Mouse (Mus musculus) hindbrain, embryonic 12.5 days (tissue): ENCODE measurements around the gene Espnl. TPM values are rescaled to one million over a fixed set of nuclear protein-coding genes. Genes with fewer than 3 reads are reported as not detected.

Experiments
- ATAC-seq: fragments of 200-750 bp; cut with Nextera tagmentation; 2 replicates; pipeline ENCODE4 v1.8.0; 2017; ENCODE audit warnings: moderate TSS enrichment; ENCODE audit not compliant: low FRiP score
- H3K27ac ChIP-seq: fragments of 300-500 bp; sonication (generic); 2 replicates; pipeline ENCODE4 v1.5.1; 2016; ENCODE audit warnings: mild to moderate bottlenecking
- H3K27me3 ChIP-seq: fragments of 300-500 bp; sonication (generic); 2 replicates; pipeline ENCODE4 v1.6.1; 2016; ENCODE audit warnings: mild to moderate bottlenecking
- H3K36me3 ChIP-seq: fragments of 300-500 bp; sonication (generic); 2 replicates; pipeline ENCODE4 v1.6.1; 2016; ENCODE audit warnings: mild to moderate bottlenecking
- H3K4me1 ChIP-seq: fragments of 300-500 bp; sonication (generic); 2 replicates; pipeline ENCODE4 v1.6.1; 2016
- H3K4me2 ChIP-seq: fragments of 300-500 bp; sonication (generic); replicated peaks from 2 replicates; pipeline ENCODE4 v1.6.1; 2016; ENCODE audit warnings: mild to moderate bottlenecking
- H3K4me3 ChIP-seq: fragments of 300-500 bp; sonication (generic); 2 replicates; pipeline ENCODE4 v1.5.1; 2016; ENCODE audit warnings: mild to moderate bottlenecking
- H3K9ac ChIP-seq: fragments of 300-500 bp; sonication (generic); 2 replicates; pipeline ENCODE4 v1.6.1; 2016; ENCODE audit warnings: mild to moderate bottlenecking, moderate library complexity
- H3K9me3 ChIP-seq: fragments of 300-500 bp; sonication (generic); replicated peaks from 2 replicates; pipeline ENCODE4 v1.6.1; 2016; ENCODE audit warnings: mild to moderate bottlenecking
- WGBS: fragments of 180-500 bp; shearing (Covaris S2); methylation state at CpG from one replicate; pipeline ENCODE4 v1.1.7; 2016; 5-methylcytosine and 5-hydroxymethylcytosine counted together
- polyA plus RNA-seq: library from polyadenylated mRNA; unstranded; fragments of >200 nt; fragmentation: Nextera tagmentation; extraction: Ambion mirVana; gene quantifications from 2 replicates; pipeline ENCODE4 v1.2.1, GENCODE M21; 2016

Espnl gene
- polyA plus RNA-seq, 1 experiment from 2014 or later: 0.18 TPM

GRCm38 (mm10) chr1:91332102-91332501, 10.2 kb downstream of the Espnl start:
- ATAC-seq: no peak
- no peaks in the 10 kb centered on the region for H3K36me3 ChIP-seq
- H3K4me2 ChIP-seq: no peak overlapping the region
- no peak overlapping the region for H3K27ac ChIP-seq
- H3K4me3 ChIP-seq: no peak overlapping the region
- H3K4me1 ChIP-seq: peaks cover 4% of the 10 kb centered on the region; the same call in 1 of the 2 replicates
- H3K9ac ChIP-seq: no peak overlapping the region
- H3K27me3 ChIP-seq: no peaks in the 10 kb centered on the region
- H3K9me3 ChIP-seq: no peaks in the 10 kb centered on the region
- WGBS: 63% methylated on average over 4 of the region's 4 CpGs

DNA sequence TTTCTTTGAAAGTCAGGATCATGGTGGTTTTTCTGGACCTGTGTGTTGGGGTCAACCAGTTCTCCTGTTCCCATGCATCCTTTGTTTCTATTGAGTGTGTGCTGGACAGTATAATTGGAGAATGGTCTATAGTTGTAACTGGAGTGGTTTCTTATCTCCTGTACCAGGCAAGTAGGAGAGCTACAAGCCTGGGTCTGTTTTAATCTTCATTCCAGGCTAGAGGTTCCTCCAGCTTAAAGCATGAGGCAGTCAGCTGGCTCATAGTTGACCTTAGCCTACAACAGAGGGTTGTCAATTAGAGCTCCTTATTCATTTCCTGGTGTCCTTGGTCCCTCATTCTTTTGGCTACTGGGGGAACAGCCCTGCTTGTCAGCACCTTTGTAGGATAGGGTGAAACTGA, 11.7 kb downstream of the Espnl start:
- ATAC-seq: no peak
- H3K4me3 ChIP-seq: no peak overlapping the region
- no peak overlapping the region for H3K9ac ChIP-seq
- no peaks in the 10 kb centered on the region for H3K9me3 ChIP-seq
- H3K36me3 ChIP-seq: no peaks in the 10 kb centered on the region
- no peak overlapping the region for H3K27ac ChIP-seq
- H3K27me3 ChIP-seq: no peaks in the 10 kb centered on the region
- no peak overlapping the region for H3K4me2 ChIP-seq
- peaks cover 1% of the 10 kb centered on the region; the same call in 1 of the 2 replicates for H3K4me1 ChIP-seq

DNA sequence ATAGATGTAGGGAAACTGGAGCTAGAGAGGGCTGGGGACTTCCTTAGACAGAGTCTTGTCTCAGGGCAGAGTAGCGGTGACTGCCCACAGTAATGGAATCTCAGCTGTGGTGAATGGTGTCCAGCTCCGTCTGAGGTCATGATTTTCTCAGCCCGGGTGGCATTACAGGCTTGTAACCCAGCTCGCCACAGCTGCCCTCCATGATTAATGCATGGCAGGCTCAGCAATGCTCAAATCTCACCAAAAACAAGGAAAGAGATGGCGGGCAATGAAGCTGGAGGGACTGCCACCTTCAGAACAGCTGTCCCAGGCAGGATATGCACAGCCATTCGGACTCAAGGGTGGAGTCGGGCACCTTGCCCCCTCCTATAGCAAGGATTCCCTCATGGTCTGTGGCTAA, 15.5 kb downstream of the Espnl start:
- no peak overlapping the region for H3K9ac ChIP-seq
- 89% methylated on average over 7 of the region's 7 CpGs for WGBS
- H3K4me2 ChIP-seq: no peak overlapping the region
- no peaks in the 10 kb centered on the region for H3K9me3 ChIP-seq
- no peak overlapping the region for H3K27ac ChIP-seq
- H3K4me1 ChIP-seq: no peaks in the 10 kb centered on the region
- H3K27me3 ChIP-seq: peaks cover 11% of the 10 kb centered on the region
- ATAC-seq: no peak
- H3K36me3 ChIP-seq: no peaks in the 10 kb centered on the region
- H3K4me3 ChIP-seq: no peak overlapping the region

- H3K9me3 ChIP-seq: no peaks in the 10 kb centered on the region
- H3K27ac ChIP-seq: no peak overlapping the region
- H3K4me3 ChIP-seq: no peak overlapping the region
- H3K27me3 ChIP-seq: peaks cover 55% of the 10 kb centered on the region
- no peak for ATAC-seq
- no peak overlapping the region for H3K4me2 ChIP-seq
- 76% methylated on average over 3 of the region's 3 CpGs for WGBS
- no peak overlapping the region for H3K9ac ChIP-seq
- H3K36me3 ChIP-seq: no peaks in the 10 kb centered on the region
- H3K4me1 ChIP-seq: peaks cover 14% of the 10 kb centered on the region
These were observed 22.1 kb downstream of the Espnl start for GRCm38 (mm10) chr1:91344001-91344400.

GRCm38 (mm10) chr1:91344921-91345685, 23.2 kb downstream of the Espnl start:
- Histone ChIP-seq H3K9ac (peak overlapping the region; percentile 32; the same call in 1 of the 2 replicates), H3K9me3 (no peaks in the 10 kb centered on the region), H3K4me3 (peak overlapping the region; percentile 28), H3K36me3 (no peaks in the 10 kb centered on the region), H3K4me1 (peaks cover 14% of the 10 kb centered on the region), H3K27me3 (peaks cover 55% of the 10 kb centered on the region), H3K27ac (no peak overlapping the region), H3K4me2 (peak overlapping the region; percentile 57)
- ATAC-seq: peak; percentile 32; the same call in 1 of the 2 replicates
- 2% methylated on average over 68 of the region's 68 CpGs for WGBS

- peaks cover 14% of the 10 kb centered on the region for H3K4me1 ChIP-seq
- WGBS: 38% methylated on average over 3 of the region's 3 CpGs
- H3K36me3 ChIP-seq: no peaks in the 10 kb centered on the region
- H3K27ac ChIP-seq: no peak overlapping the region
- no peak overlapping the region for H3K4me3 ChIP-seq
- ATAC-seq: peak; percentile 61
- H3K4me2 ChIP-seq: no peak overlapping the region
- no peak overlapping the region for H3K9ac ChIP-seq
- peaks cover 49% of the 10 kb centered on the region for H3K27me3 ChIP-seq
- no peaks in the 10 kb centered on the region for H3K9me3 ChIP-seq
These were observed 25.0 kb downstream of the Espnl start for GRCm38 (mm10) chr1:91346892-91347291.

DNA sequence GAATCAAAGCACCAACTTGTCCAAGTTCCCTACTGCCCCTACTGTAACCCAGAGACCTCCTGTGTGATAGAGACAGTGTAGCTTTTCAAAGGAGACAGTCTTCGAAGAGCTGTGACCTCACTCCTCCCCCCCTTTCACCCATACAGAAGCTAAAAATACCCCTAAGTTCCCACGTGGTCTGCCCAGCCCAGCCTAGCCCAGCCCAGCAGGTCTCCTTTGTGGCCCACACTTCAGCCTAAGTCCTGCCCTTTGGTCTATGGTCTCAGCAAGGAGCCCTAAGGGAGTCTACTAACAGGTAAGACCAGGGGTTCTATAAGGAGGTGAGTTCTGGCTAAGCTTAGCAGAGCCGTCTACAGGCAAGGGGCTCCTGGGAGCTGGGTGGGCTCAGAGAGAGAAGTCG, 29.0 kb downstream of the Espnl start, which contains the start of gene Klhl30:
Gene Klhl30 (plus strand): TSS at position 176 of the 400 bp plus-strand sequence.
- Histone ChIP-seq H3K27me3 (peaks cover 10% of the 10 kb centered on the region), H3K9me3 (no peaks in the 10 kb centered on the region), H3K36me3 (no peaks in the 10 kb centered on the region), H3K4me2 (no peak within 1 kb of the TSS), H3K4me3 (no peak within 1 kb of the TSS), H3K9ac (no peak within 1 kb of the TSS), H3K4me1 (no peaks in the 10 kb centered on the region), H3K27ac (no peak within 1 kb of the TSS)
- WGBS: 73% methylated on average over 4 of the region's 4 CpGs
- ATAC-seq: no peak

GRCm38 (mm10) chr1:91351249-91351648, 29.4 kb downstream of the Espnl start:
- Histone ChIP-seq H3K27me3 (peaks cover 5% of the 10 kb centered on the region), H3K4me1 (no peaks in the 10 kb centered on the region), H3K36me3 (no peaks in the 10 kb centered on the region), H3K9ac (no peak overlapping the region), H3K4me2 (no peak overlapping the region), H3K9me3 (no peaks in the 10 kb centered on the region), H3K4me3 (no peak overlapping the region), H3K27ac (no peak overlapping the region)
- ATAC-seq: no peak
- WGBS: 77% methylated on average over 3 of the region's 3 CpGs

DNA sequence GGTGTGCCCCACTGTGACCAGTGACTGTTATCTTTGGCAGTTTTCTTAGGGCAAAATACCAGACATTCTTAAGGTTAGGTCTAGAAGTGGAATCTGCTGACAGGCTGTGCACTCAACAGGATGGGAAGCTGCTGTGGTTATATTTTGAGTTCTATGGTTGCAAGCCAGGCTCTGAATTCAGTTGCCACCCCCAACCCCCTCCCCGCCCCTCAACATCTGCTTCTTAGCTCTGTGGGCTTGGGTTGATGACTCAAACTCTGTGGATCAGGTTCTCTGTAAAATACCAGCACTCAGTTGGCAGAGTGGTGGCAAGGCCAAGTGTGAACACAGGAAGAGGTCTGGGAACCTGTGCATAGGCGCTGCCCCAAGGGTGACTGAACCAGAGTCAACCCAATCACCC, 30.4 kb downstream of the Espnl start:
- WGBS: 81% methylated on average over 2 of the region's 2 CpGs
- Histone ChIP-seq H3K27me3 (no peaks in the 10 kb centered on the region), H3K4me1 (no peaks in the 10 kb centered on the region), H3K4me3 (no peak overlapping the region), H3K9me3 (no peaks in the 10 kb centered on the region), H3K4me2 (no peak overlapping the region), H3K9ac (no peak overlapping the region), H3K36me3 (no peaks in the 10 kb centered on the region), H3K27ac (no peak overlapping the region)
- no peak for ATAC-seq

- WGBS: 87% methylated on average over 11 of the region's 11 CpGs
- H3K9me3 ChIP-seq: no peaks in the 10 kb centered on the region
These were observed 34.2 kb downstream of the Espnl start for GRCm38 (mm10) chr1:91356105-91356504.

GRCm38 (mm10) chr1:91362113-91362512, 40.2 kb downstream of the Espnl start:
- ATAC-seq: no peak
- H3K9ac ChIP-seq: no peak overlapping the region
- 82% methylated on average over 5 of the region's 5 CpGs for WGBS

More at GRCm38 (mm10) chr1:91356105-91356504, 34.2 kb downstream of the Espnl start:
- Histone ChIP-seq H3K27me3 (no peaks in the 10 kb centered on the region), H3K9ac (no peak overlapping the region), H3K4me3 (no peak overlapping the region), H3K4me2 (no peak overlapping the region), H3K27ac (no peak overlapping the region), H3K36me3 (no peaks in the 10 kb centered on the region), H3K4me1 (no peaks in the 10 kb centered on the region)
- no peak for ATAC-seq

GRCm38 (mm10) chr1:91364822-91365644, 43.2 kb downstream of the Espnl start:
- ATAC-seq: no peak
- Histone ChIP-seq H3K4me2 (no peak overlapping the region), H3K9me3 (peaks cover 16% of the 10 kb centered on the region; the same call in 1 of the 2 replicates), H3K4me3 (no peak overlapping the region), H3K27me3 (peaks cover 28% of the 10 kb centered on the region), H3K36me3 (peaks cover 9% of the 10 kb centered on the region; the same call in 1 of the 2 replicates), H3K27ac (no peak overlapping the region), H3K9ac (no peak overlapping the region), H3K4me1 (peaks cover 11% of the 10 kb centered on the region)
- WGBS: 87% methylated on average over 16 of the region's 16 CpGs

More at GRCm38 (mm10) chr1:91362113-91362512, 40.2 kb downstream of the Espnl start:
- Histone ChIP-seq H3K9me3 (peaks cover 16% of the 10 kb centered on the region; the same call in 1 of the 2 replicates), H3K4me2 (no peak overlapping the region), H3K27ac (no peak overlapping the region), H3K4me3 (no peak overlapping the region), H3K27me3 (peaks cover 16% of the 10 kb centered on the region), H3K4me1 (peaks cover 9% of the 10 kb centered on the region), H3K36me3 (no peaks in the 10 kb centered on the region)
